Mouse (Mus musculus): ENCODE measurements around the gene Krt17. TPM values are rescaled to one million over a fixed set of nuclear protein-coding genes. Genes with fewer than 3 reads are reported as not detected.

The Krt17 gene
- total and polyA plus RNA-seq, 3 experiments = not detected

- DNase-seq (ENCODE audit: low read depth, low spot score) = no peak
- no peak for TF ChIP-seq SIN3A (IDR thresholded peaks at IDR 0.05; ENCODE audit: low read length)
- TF ChIP-seq TCF12 (IDR thresholded peaks at IDR 0.05; ENCODE audit: low read depth, low read length) = no peak
- no peak for TF ChIP-seq E2F4 (IDR thresholded peaks at IDR 0.05; ENCODE audit: borderline replicate concordance, low read depth, low read length)
- no peak for TF ChIP-seq POLR2A (IDR thresholded peaks at IDR 0.05; ENCODE audit: control insufficient read depth in 1 of 2, insufficient read depth in 1 of 2, low read depth in 1 of 2, low read length in 2 of 2, poor library complexity in 1 of 2)
- no peak for TF ChIP-seq KAT2A (conservative IDR thresholded peaks at IDR 0.05; ENCODE audit: low read depth, low read length)
- no peak for TF ChIP-seq ZC3H11A (IDR thresholded peaks at IDR 0.05; ENCODE audit: low read depth, low read length)
Observed at GRCm38 (mm10) chr11:100290235-100290634, 29.4 kb upstream of the Krt17 start.

GRCm38 (mm10) chr11:100288942-100289341 lies 28.1 kb upstream of the Krt17 start:
- Histone ChIP-seq H3K9ac (ENCODE audit: control insufficient read depth, low read depth, low read length, poor library complexity, severe bottlenecking) (no peak overlapping the region), H3K9me3 (replicated peaks; ENCODE audit: insufficient read depth, low read length) (no peaks in the 10 kb centered on the region), H3K79me2 (ENCODE audit: control insufficient read depth, insufficient read depth, low read length, poor library complexity) (no peaks in the 10 kb centered on the region), H3K4me1 (ENCODE audit: control insufficient read depth in 1 of 2, insufficient read depth in 2 of 2, low read length in 2 of 2) (no peaks in the 10 kb centered on the region), H3K27ac (ENCODE audit: control insufficient read depth, low read depth, low read length) (no peak overlapping the region), H3K4me3 (ENCODE audit: control insufficient read depth in 1 of 2, insufficient read depth in 1 of 2, low read depth in 2 of 2, low read length in 2 of 2) (no peak overlapping the region), H3K27me3 (ENCODE audit: control insufficient read depth in 1 of 2, insufficient read depth in 2 of 2, low read length in 2 of 2) (peaks cover 14% of the 10 kb centered on the region in 2 experiments), H3K36me3 (ENCODE audit: control insufficient read depth in 1 of 2, insufficient read depth in 2 of 2, low read length in 2 of 2) (no peaks in the 10 kb centered on the region)
- TF ChIP-seq EP300 (IDR thresholded peaks at IDR 0.05; ENCODE audit: low read depth in 1 of 2, low read length in 2 of 2) (no peak), HCFC1 (IDR thresholded peaks at IDR 0.05; ENCODE audit: low read depth, low read length) (no peak), ZKSCAN1 (IDR thresholded peaks at IDR 0.05; ENCODE audit: low read depth, low read length) (no peak), MYB (IDR thresholded peaks at IDR 0.05; ENCODE audit: low read depth, low read length) (no peak), POLR2AphosphoS5 (IDR thresholded peaks at IDR 0.05; ENCODE audit: borderline replicate concordance, low read depth, low read length) (no peak), SIN3A (IDR thresholded peaks at IDR 0.05; ENCODE audit: low read length) (no peak), MXI1 (IDR thresholded peaks at IDR 0.05; ENCODE audit: low read depth, low read length) (no peak), ZNF384 (IDR thresholded peaks at IDR 0.05; ENCODE audit: low read depth, low read length) (no peak), NELFE (IDR thresholded peaks at IDR 0.05; ENCODE audit: low read depth, low read length) (no peak)
- DNase-seq (ENCODE audit: low read depth, low spot score) = no peak

More at GRCm38 (mm10) chr11:100290235-100290634, 29.4 kb upstream of the Krt17 start:
- Histone ChIP-seq H3K9me3 (replicated peaks; ENCODE audit: insufficient read depth, low read length) (no peaks in the 10 kb centered on the region), H3K27ac (ENCODE audit: control insufficient read depth, low read depth, low read length) (no peak overlapping the region), H3K4me3 (ENCODE audit: control insufficient read depth in 1 of 2, insufficient read depth in 1 of 2, low read depth in 2 of 2, low read length in 2 of 2) (no peak overlapping the region), H3K9ac (ENCODE audit: control insufficient read depth, low read depth, low read length, poor library complexity, severe bottlenecking) (no peak overlapping the region), H3K79me2 (ENCODE audit: control insufficient read depth, insufficient read depth, low read length, poor library complexity) (no peaks in the 10 kb centered on the region), H3K36me3 (ENCODE audit: control insufficient read depth in 1 of 2, insufficient read depth in 2 of 2, low read length in 2 of 2) (no peaks in the 10 kb centered on the region), H3K4me1 (ENCODE audit: control insufficient read depth in 1 of 2, insufficient read depth in 2 of 2, low read length in 2 of 2) (no peaks in the 10 kb centered on the region), H3K27me3 (ENCODE audit: control insufficient read depth in 1 of 2, insufficient read depth in 2 of 2, low read length in 2 of 2) (peaks cover 14% of the 10 kb centered on the region in 2 experiments)

- Histone ChIP-seq H3K79me2 (ENCODE audit: control insufficient read depth, insufficient read depth, low read length, poor library complexity) (no peaks in the 10 kb centered on the region), H3K4me3 (ENCODE audit: control insufficient read depth in 1 of 2, insufficient read depth in 1 of 2, low read depth in 2 of 2, low read length in 2 of 2) (no peak overlapping the region), H3K9me3 (replicated peaks; ENCODE audit: insufficient read depth, low read length) (no peaks in the 10 kb centered on the region), H3K27me3 (ENCODE audit: control insufficient read depth in 1 of 2, insufficient read depth in 2 of 2, low read length in 2 of 2) (peaks cover 10 to 11% of the 10 kb centered on the region in 2 experiments), H3K9ac (ENCODE audit: control insufficient read depth, low read depth, low read length, poor library complexity, severe bottlenecking) (no peak overlapping the region), H3K27ac (ENCODE audit: control insufficient read depth, low read depth, low read length) (no peak overlapping the region), H3K4me1 (ENCODE audit: control insufficient read depth in 1 of 2, insufficient read depth in 2 of 2, low read length in 2 of 2) (no peaks in the 10 kb centered on the region), H3K36me3 (ENCODE audit: control insufficient read depth in 1 of 2, insufficient read depth in 2 of 2, low read length in 2 of 2) (no peaks in the 10 kb centered on the region)
- no peak for DNase-seq (ENCODE audit: low read depth, low spot score)
- TF ChIP-seq ZMIZ1 (IDR thresholded peaks at IDR 0.05; ENCODE audit: low read depth, low read length) = no peak
- TF ChIP-seq USF1 (IDR thresholded peaks at IDR 0.05; ENCODE audit: low read depth, low read length) = no peak
- no peak for TF ChIP-seq TCF12 (IDR thresholded peaks at IDR 0.05; ENCODE audit: low read depth, low read length)
- TF ChIP-seq GABPA (IDR thresholded peaks at IDR 0.05; ENCODE audit: low read depth, low read length) = no peak
Observed at GRCm38 (mm10) chr11:100287024-100287423, 26.2 kb upstream of the Krt17 start.

Data from MEL (cell line).